Mouse (Mus musculus) thymus, adult 2 months (tissue): ENCODE data around the gene Vmn1r14. TPM values are rescaled to one million over a fixed set of nuclear protein-coding genes. Genes with fewer than 3 reads are reported as not detected.

Experiments used
- DNase-seq: peaks from one replicate; pipeline ENCODE4 v3.0.0; 2021
- H3K27ac ChIP-seq: fragments of 200-500 bp; 2 replicates; pipeline ENCODE4 v1.5.1; 2012; ENCODE audit warnings: low read length, control low read depth; ENCODE audit not compliant: control insufficient read depth, insufficient read depth
- H3K27me3 ChIP-seq: fragments of 200-500 bp; 2 replicates; pipeline ENCODE4 v1.6.1; 2012; ENCODE audit warnings: mild to moderate bottlenecking, low read length, moderate library complexity, mixed read lengths; ENCODE audit not compliant: control insufficient read depth, insufficient read depth
- H3K36me3 ChIP-seq: fragments of 200-500 bp; 2 replicates; pipeline ENCODE4 v1.6.1; 2012; ENCODE audit warnings: mild to moderate bottlenecking, low read length, moderate library complexity; ENCODE audit not compliant: control insufficient read depth, insufficient read depth
- H3K4me1 ChIP-seq: fragments of 200-500 bp; replicated peaks from 2 replicates; pipeline ENCODE4 v1.6.1; 2012; ENCODE audit warnings: low read length; ENCODE audit not compliant: control insufficient read depth, insufficient read depth
- H3K4me3 ChIP-seq: fragments of 200-500 bp; 2 replicates; pipeline ENCODE4 v1.5.1; 2012; ENCODE audit warnings: mild to moderate bottlenecking, low read length, control low read depth, moderate library complexity; ENCODE audit not compliant: control insufficient read depth, insufficient read depth
- CTCF ChIP-seq: fragments of 200-500 bp; IDR thresholded peaks from 2 replicates; pipeline ENCODE4 v1.5.1; 2012; ENCODE audit warnings: mild to moderate bottlenecking, control low read depth, low read length, moderate library complexity, borderline replicate concordance; ENCODE audit not compliant: control insufficient read depth, poor library complexity, insufficient read depth; ENCODE audit errors: extremely low read depth
- POLR2A ChIP-seq: fragments of 200-500 bp; IDR thresholded peaks from 2 replicates; pipeline ENCODE4 v1.6.1; 2012; ENCODE audit warnings: mild to moderate bottlenecking, low read length, control low read depth, moderate library complexity; ENCODE audit not compliant: control insufficient read depth, poor library complexity, insufficient read depth; ENCODE audit errors: extremely low read depth
- polyA plus RNA-seq: library from polyadenylated mRNA; depleted of rRNA; stranded (reverse); fragments of >200 nt; gene quantifications from 2 replicates; pipeline ENCODE4 v1.2.3, GENCODE M21; 2012; rRNA removed

The Vmn1r14 gene
- polyA plus RNA-seq, 1 experiment: not detected

DNA sequence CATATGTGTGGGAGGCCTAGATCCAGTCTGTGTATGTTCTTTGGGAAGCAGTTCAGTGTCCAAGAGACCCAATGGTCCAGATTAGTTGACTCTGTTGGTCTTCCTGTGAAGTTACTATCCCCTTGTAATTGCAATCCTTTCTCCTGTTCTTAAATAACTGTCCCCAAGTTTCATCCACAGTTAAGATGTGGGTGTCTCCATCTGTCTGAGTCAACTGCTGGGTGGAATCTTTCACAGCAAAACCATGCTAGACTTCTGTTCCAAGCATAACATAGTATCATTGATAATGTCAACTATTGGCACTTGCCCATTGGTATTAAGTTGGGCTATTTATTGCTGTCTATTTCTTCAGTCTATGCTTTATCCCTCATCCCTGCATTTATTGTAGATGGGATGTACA, 47.5 kb downstream of the Vmn1r14 start:
- no peak for TF ChIP-seq POLR2A
- TF ChIP-seq CTCF: no peak
- no peak overlapping the region for H3K27ac ChIP-seq
- H3K27me3 ChIP-seq: no peaks in the 10 kb centered on the region
- no peak overlapping the region for H3K4me3 ChIP-seq
- H3K36me3 ChIP-seq: no peaks in the 10 kb centered on the region
- H3K4me1 ChIP-seq: no peaks in the 10 kb centered on the region
- DNase-seq: no peak

Other genes starting within 250 kb of the Vmn1r14 start
- not detected in 2 replicates for gene Vmn1r6, start 234.4 kb upstream of the Vmn1r14 start, polyA plus RNA-seq
- not detected in 2 replicates for gene Vmn1r7, start 206.4 kb upstream of the Vmn1r14 start, polyA plus RNA-seq
- not detected in 2 replicates for gene Vmn1r8, start 199.4 kb upstream of the Vmn1r14 start, polyA plus RNA-seq
- not detected in 2 replicates for gene Vmn1r9, start 164.9 kb upstream of the Vmn1r14 start, polyA plus RNA-seq
- gene Vmn1r10, start 122.2 kb upstream of the Vmn1r14 start, polyA plus RNA-seq: not detected in 2 replicates
- gene Vmn1r11, start 98.2 kb upstream of the Vmn1r14 start, polyA plus RNA-seq: not detected in 2 replicates
- gene Vmn1r12, start 74.8 kb upstream of the Vmn1r14 start, polyA plus RNA-seq: not detected in 2 replicates
- gene Vmn1r13, start 28.4 kb upstream of the Vmn1r14 start, polyA plus RNA-seq: not detected in 2 replicates
- gene Vmn1r15, start 26.3 kb downstream of the Vmn1r14 start, polyA plus RNA-seq: not detected in 2 replicates
- not detected in 2 replicates for gene Vmn1r16, start 97.8 kb downstream of the Vmn1r14 start, polyA plus RNA-seq
- gene Vmn1r17, start 132.0 kb downstream of the Vmn1r14 start, polyA plus RNA-seq: not detected in 2 replicates
- gene Vmn1r18, start 164.1 kb downstream of the Vmn1r14 start, polyA plus RNA-seq: not detected in 2 replicates
- gene Vmn1r19, start 172.1 kb downstream of the Vmn1r14 start, polyA plus RNA-seq: not detected in 2 replicates
- not detected in 2 replicates for gene Vmn1r20, start 197.2 kb downstream of the Vmn1r14 start, polyA plus RNA-seq